Comparison of ENCODE assay signal across 20 mouse cellular contexts in the genomic region with DNA sequence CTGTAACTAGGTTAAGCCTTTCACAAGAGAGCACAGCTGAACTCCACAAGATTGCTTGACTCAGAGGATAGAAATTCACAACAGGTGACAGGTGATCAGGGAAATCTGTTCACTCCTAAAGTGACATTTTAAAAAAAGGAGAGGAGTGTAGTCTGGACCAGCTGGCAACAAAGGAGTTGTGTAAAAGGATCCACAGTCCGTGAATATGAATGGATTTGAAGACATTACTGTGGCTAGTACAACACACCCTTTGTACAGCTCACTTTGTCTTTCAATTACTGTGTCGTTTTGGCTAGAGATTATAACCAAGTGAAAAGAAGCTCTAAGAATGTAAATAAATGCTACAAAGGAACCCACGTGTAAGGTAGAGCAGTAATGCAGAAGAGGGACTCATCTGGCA. TPM values are rescaled to one million over a fixed set of nuclear protein-coding genes. Genes with fewer than 3 reads are reported as not detected.
DNase-seq lines count a peak whose midpoint lies in the region; ATAC-seq and TF ChIP-seq lines count a peak whose summit lies in the region.
"Had no signal": no experiment of that assay in that cellular context is flagged by ENCODE, and none has a peak within 500 bp of the region (broad histone marks: within the 10 kb centered on the region; RNA-seq: fewer than 3 reads in every experiment).

No protein-coding gene starts in this region.

- no peaks in the 10 kb centered on the region for H3K27me3 ChIP-seq in hindbrain, postnatal 0 days (ENCODE audit: insufficient read depth, low read length)
- no peaks in the 10 kb centered on the region for H3K27me3 ChIP-seq in hindbrain, embryonic 14.5 days (ENCODE audit: control insufficient read depth, insufficient read depth, low read length)
- no peaks in the 10 kb centered on the region for H3K27me3 ChIP-seq in neural tube, embryonic 12.5 days (replicated peaks)
- H3K27me3 ChIP-seq in heart, adult 2 months (ENCODE audit: control insufficient read depth, insufficient read depth, low read length) = no peaks in the 10 kb centered on the region
- H3K27me3 ChIP-seq: embryonic facial prominence, embryonic 15.5 days; forebrain, embryonic 15.5 days; heart, embryonic 12.5 days; intestine, embryonic 15.5 days had no signal

- H3K9me3 ChIP-seq in hindbrain, postnatal 0 days (ENCODE audit: low read length) = no peaks in the 10 kb centered on the region
- H3K9me3 ChIP-seq in hindbrain, embryonic 14.5 days (ENCODE audit: control insufficient read depth, low read length) = no peaks in the 10 kb centered on the region
- no peaks in the 10 kb centered on the region for H3K9me3 ChIP-seq in neural tube, embryonic 12.5 days
- H3K9me3 ChIP-seq: embryonic facial prominence, embryonic 15.5 days; forebrain, embryonic 10.5 days; forebrain, embryonic 15.5 days; G1E; hindbrain, embryonic 10.5 days; intestine, embryonic 15.5 days had no signal

- TF ChIP-seq POLR2A in heart, adult 2 months (IDR thresholded peaks at IDR 0.05; ENCODE audit: insufficient read depth, low read depth, low read length) = no peak

- DNase-seq in hindbrain, postnatal 0 days (ENCODE audit: low spot score) = no peak
- DNase-seq in hindbrain, embryonic 14.5 days (ENCODE audit: low spot score) = no peak
- no peak for DNase-seq in neural tube, embryonic 10.5 days (ENCODE audit: extremely low spot score, low spot score)
- peak; percentile 44 for DNase-seq in R1 (ENCODE audit: low read depth, low spot score)
- DNase-seq in heart, adult 2 months = no peak
- DNase-seq: adrenal gland, adult 2 months; adrenal gland, postnatal 25 days; cerebellum, adult 18-20 months; cerebellum, adult 9-11 months; cerebellum, postnatal 36 days; gastrocnemius, postnatal 10 days had no signal

- ATAC-seq in hindbrain, postnatal 0 days = peak; percentile 53; the same call in 1 of the 2 replicates
- no peak for ATAC-seq in hindbrain, embryonic 14.5 days (ENCODE audit: low FRiP score)
- peak; percentile 60; the same call in 1 of the 2 replicates for ATAC-seq in neural tube, embryonic 12.5 days (ENCODE audit: low FRiP score, low read depth)
- ATAC-seq: forebrain, embryonic 15.5 days; intestine, embryonic 15.5 days had no signal

- no peak overlapping the region for H3K4me3 ChIP-seq in hindbrain, postnatal 0 days (ENCODE audit: low read length)
- H3K4me3 ChIP-seq in hindbrain, embryonic 14.5 days (replicated peaks; ENCODE audit: low read length) = no peak overlapping the region
- no peak overlapping the region for H3K4me3 ChIP-seq in neural tube, embryonic 12.5 days
- H3K4me3 ChIP-seq in heart, adult 2 months = no peak overlapping the region
- H3K4me3 ChIP-seq: embryonic facial prominence, embryonic 15.5 days; erythroblast, embryonic 14.5 days; forebrain, embryonic 10.5 days; forebrain, embryonic 15.5 days; heart, embryonic 12.5 days; hindbrain, embryonic 10.5 days; intestine, embryonic 15.5 days had no signal

- no peaks in the 10 kb centered on the region for H3K4me1 ChIP-seq in hindbrain, postnatal 0 days (ENCODE audit: insufficient read depth, low read length)
- H3K4me1 ChIP-seq in hindbrain, embryonic 14.5 days (replicated peaks; ENCODE audit: control insufficient read depth, insufficient read depth, low read length) = no peaks in the 10 kb centered on the region
- 0 out of 2 replicates have a peak, but pooled peaks cover 3% of the 10 kb centered on the region for H3K4me1 ChIP-seq in neural tube, embryonic 12.5 days
- H3K4me1 ChIP-seq in heart, adult 2 months (ENCODE audit: control insufficient read depth, insufficient read depth, low read length) = no peaks in the 10 kb centered on the region
- H3K4me1 ChIP-seq: embryonic facial prominence, embryonic 15.5 days; forebrain, embryonic 10.5 days; forebrain, embryonic 15.5 days; heart, embryonic 12.5 days; hindbrain, embryonic 10.5 days; intestine, embryonic 15.5 days had no signal

- no peaks in the 10 kb centered on the region for H3K79me2 ChIP-seq in heart, adult 2 months (replicated peaks; ENCODE audit: control insufficient read depth, insufficient read depth, low read length)

- H3K36me3 ChIP-seq in hindbrain, postnatal 0 days (ENCODE audit: insufficient read depth, low read length) = no peaks in the 10 kb centered on the region
- no peaks in the 10 kb centered on the region for H3K36me3 ChIP-seq in hindbrain, embryonic 14.5 days (replicated peaks; ENCODE audit: control insufficient read depth, insufficient read depth)
- no peaks in the 10 kb centered on the region for H3K36me3 ChIP-seq in neural tube, embryonic 12.5 days
- no peaks in the 10 kb centered on the region for H3K36me3 ChIP-seq in heart, adult 2 months (ENCODE audit: control insufficient read depth, insufficient read depth, low read length)
- H3K36me3 ChIP-seq: embryonic facial prominence, embryonic 15.5 days; forebrain, embryonic 10.5 days; forebrain, embryonic 15.5 days; G1E; heart, embryonic 12.5 days; hindbrain, embryonic 10.5 days; intestine, embryonic 15.5 days had no signal

- H3K4me2 ChIP-seq in hindbrain, postnatal 0 days (ENCODE audit: low read depth, low read length) = no peak overlapping the region
- no peak overlapping the region for H3K4me2 ChIP-seq in hindbrain, embryonic 14.5 days (replicated peaks)
- H3K4me2 ChIP-seq in neural tube, embryonic 12.5 days (replicated peaks) = no peak overlapping the region
- H3K4me2 ChIP-seq: embryonic facial prominence, embryonic 15.5 days; forebrain, embryonic 15.5 days; heart, embryonic 12.5 days; intestine, embryonic 15.5 days had no signal

- intact Hi-C loops in heart, adult 2 months (cut with DNase I) = no loop called here

- WGBS in hindbrain, postnatal 0 days = 29% methylated on average over 3 of the region's 3 CpGs
- WGBS in hindbrain, embryonic 14.5 days = 31% methylated on average over 3 of the region's 3 CpGs
- WGBS in neural tube, embryonic 12.5 days = 26% methylated on average over 3 of the region's 3 CpGs
- WGBS in heart, adult 2 months = 55% methylated on average over 3 of the region's 3 CpGs

- no peak overlapping the region for H3K9ac ChIP-seq in hindbrain, postnatal 0 days (replicated peaks; ENCODE audit: low read length)
- no peak overlapping the region for H3K9ac ChIP-seq in hindbrain, embryonic 14.5 days
- H3K9ac ChIP-seq in neural tube, embryonic 12.5 days = no peak overlapping the region
- H3K9ac ChIP-seq in heart, adult 2 months (ENCODE audit: low read depth, low read length) = no peak overlapping the region
- H3K9ac ChIP-seq: embryonic facial prominence, embryonic 15.5 days; forebrain, embryonic 15.5 days; heart, embryonic 12.5 days; intestine, embryonic 15.5 days had no signal

- no peak for TF ChIP-seq EP300 in heart, adult 2 months (IDR thresholded peaks at IDR 0.05; ENCODE audit: insufficient read depth, low read depth, low read length)

- TF ChIP-seq CTCF in hindbrain, postnatal 0 days (IDR thresholded peaks at IDR 0.05; ENCODE audit: low read depth) = no peak
- no peak for TF ChIP-seq CTCF in heart, adult 2 months (IDR thresholded peaks at IDR 0.05)

- no peak overlapping the region for H3K27ac ChIP-seq in hindbrain, postnatal 0 days
- H3K27ac ChIP-seq in hindbrain, embryonic 14.5 days = no peak overlapping the region
- H3K27ac ChIP-seq in neural tube, embryonic 12.5 days = no peak overlapping the region
- no peak overlapping the region for H3K27ac ChIP-seq in heart, adult 2 months
- H3K27ac ChIP-seq: embryonic facial prominence, embryonic 15.5 days; forebrain, embryonic 10.5 days; forebrain, embryonic 15.5 days; hindbrain, embryonic 10.5 days; intestine, embryonic 15.5 days had no signal

RNA-seq across cellular contexts. Expression of a gene that starts 33.7 kb away (rescaled TPM):
- 1.8 and 2.1 TPM in 2 replicates for total RNA-seq in hindbrain, postnatal 0 days (2014; rRNA removed)
- polyA plus RNA-seq in hindbrain, postnatal 0 days (2015; fragmentation: Nextera tagmentation; extraction: Ambion mirVana) = 0.88 and 0.95 TPM in 2 replicates
- polyA plus RNA-seq in hindbrain, embryonic 14.5 days (2014; fragmentation: Nextera tagmentation; extraction: Ambion mirVana) = 0.98 and 1.3 TPM in 2 replicates
- 1.9 and 2.2 TPM in 2 replicates for polyA plus RNA-seq in neural tube, embryonic 12.5 days (2016; fragmentation: Nextera tagmentation; extraction: Ambion mirVana)
- 1 to 10 TPM in 1 of 2 experiments, under 1 TPM in 1; 0.91 to 1.0 TPM for total RNA-seq in heart, adult 2 months (2021)
- polyA plus RNA-seq in heart, adult 2 months (2012; rRNA removed) = 1.1 and 1.5 TPM in 2 replicates
- polyA plus RNA-seq: erythroblast, embryonic 14.5 days; G1E had no signal
